Mouse (Mus musculus) layer of hippocampus, adult 9-11 months (tissue): ENCODE measurements at regions not wholly inside any gene's neighbourhood (a gene's known extent, or its start where the extent isn't known, plus 50 kb on each side); places are given as distances from the start of the nearest gene placed in this dataset.

Experiments used
- DNase-seq: peaks from one replicate; pipeline ENCODE4 v3.0.0; 2022

DNA sequence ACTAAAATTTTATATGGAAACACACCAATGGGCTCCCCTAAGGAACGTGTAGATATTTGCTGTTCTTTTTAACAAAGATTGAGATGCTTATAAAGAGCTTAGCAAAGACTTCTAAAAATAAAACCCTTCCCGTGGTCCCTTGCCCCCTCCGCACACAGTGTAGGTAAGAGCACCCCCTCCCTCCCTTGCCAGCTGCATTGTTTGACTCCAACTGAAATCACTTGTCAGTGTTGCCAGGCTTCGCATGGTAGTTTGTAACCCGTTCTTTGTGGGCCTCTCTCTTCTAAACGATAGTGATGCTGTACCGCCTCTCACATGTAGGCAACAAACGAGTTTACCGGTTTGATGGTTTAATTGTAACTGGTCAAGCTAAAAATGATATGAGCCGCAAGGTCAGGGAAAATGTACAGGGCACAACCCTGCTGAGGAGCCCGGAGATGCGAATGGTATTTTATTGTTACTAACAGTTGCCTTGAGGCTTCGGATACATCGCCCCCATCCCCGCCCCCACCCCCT is 246.0 kb downstream of the Ttll7 start:
- no peak for DNase-seq

DNA sequence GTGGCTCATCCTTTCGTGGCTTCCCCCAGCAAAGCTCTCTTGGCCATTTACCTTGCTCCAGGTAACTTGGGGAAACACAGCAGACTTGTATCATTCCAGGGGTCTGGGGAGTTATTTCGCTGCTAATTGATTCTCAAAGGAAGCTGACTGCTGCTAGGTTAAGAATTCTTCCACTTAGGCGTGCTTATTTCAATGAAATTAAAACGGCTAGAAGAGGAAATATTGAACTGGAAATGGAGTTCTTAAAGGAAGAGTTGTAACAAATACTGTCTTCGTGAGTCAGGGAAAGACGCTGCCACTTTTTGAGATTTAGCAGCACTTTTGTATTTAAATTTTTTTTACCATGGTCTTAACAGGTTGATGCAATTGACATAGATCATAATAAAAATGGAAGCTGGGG is 246.4 kb downstream of the Ttll7 start:
- DNase-seq, result no peak

DNA sequence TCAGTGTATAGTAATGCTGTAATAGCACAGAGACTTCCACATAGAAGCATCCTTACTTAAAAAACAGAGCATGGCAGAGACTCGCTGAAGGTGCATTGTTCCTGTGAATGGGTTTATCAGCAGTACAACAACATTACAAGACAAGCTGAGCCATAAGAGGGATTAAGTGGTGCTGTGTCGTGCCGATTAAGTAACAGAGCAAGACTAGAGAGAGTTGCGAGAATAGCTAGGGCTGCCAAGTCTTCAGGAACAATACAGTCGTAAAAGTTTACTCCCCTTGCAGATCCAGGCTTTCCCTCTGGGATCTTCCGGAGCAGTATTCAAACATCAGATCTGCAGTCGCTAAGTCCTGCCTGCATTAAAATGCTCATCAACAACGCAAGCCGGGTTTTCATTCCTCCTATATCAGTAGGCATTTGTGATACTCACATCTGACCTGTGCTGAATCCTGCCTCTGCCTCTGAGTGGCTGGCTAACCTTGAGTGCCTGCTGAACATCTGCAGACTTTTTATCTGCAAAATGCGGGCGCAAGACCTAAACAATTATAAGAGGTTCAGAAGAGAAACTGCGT is 247.1 kb downstream of the Ttll7 start:
- no peak for DNase-seq

DNA sequence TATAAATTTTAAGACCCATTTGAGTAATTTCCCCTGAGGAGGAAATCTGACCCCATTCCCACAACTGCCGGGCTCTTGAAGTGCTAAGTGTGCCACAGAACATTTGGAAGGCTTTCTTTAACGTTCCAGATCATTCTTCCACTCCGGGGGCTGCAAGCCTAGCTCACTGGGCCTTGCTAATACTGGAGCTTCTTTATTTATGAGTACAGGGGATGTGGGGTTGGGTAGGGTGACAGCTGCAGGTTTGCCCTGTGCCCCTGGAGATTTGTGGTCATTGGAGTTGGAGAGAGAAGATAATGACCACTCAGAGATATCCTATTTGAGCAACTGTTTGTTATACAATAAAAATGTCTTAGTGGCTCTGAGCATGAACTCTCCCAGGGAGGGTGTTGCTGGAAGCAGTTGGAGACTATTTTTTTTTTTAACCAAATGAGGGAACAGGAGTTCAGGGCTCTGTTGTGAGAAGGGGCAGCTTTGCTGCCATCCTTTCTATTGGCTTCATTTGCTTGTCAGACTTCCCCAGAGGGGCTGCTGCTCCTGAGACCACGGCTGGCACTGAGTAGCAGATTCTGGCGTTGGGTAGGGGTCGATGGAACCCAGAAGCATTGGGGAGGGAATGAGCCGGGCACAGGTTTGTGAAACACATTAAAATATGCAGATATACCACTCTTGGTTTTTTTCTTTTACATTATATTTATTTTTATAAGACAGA is 249.0 kb downstream of the Ttll7 start:
- no peak for DNase-seq

DNA sequence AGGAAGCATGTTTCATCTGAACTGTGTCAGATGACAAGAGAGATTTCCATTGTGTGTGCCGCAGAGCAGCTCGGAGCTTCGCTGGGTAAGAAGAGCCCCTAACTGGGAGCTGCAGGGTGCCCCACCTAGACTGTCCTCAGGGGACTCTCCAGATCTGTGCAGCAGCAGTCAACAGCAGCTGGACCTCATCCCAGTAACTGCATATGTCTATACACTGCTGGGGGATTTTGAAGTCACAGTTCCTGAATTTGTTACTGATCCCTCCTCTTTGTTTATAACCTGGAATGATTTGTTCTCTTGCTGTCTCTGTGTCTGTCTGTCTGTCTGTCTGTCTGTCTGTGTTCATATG is 249.6 kb downstream of the Ttll7 start:
- no peak for DNase-seq

DNA sequence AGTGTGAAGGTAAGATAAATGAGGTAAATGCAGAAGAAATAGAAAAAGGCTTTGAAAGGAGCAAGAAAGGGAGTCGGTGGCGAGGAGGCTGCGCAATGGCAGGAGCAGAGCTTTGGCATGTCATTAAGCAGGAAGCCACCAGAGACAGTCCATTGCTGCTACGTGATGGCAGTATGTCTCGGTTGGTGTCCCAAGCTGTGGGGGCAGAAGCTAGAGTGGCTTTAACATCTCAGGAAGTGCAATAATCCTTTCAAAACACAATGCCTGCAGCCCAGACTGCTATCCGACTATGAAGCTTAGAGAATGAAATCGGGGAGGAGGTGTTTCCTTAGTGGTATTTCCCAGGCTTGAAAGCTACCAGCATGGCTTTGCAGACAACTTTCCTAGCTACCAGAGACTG is 251.3 kb downstream of the Ttll7 start:
- DNase-seq, result no peak

DNA sequence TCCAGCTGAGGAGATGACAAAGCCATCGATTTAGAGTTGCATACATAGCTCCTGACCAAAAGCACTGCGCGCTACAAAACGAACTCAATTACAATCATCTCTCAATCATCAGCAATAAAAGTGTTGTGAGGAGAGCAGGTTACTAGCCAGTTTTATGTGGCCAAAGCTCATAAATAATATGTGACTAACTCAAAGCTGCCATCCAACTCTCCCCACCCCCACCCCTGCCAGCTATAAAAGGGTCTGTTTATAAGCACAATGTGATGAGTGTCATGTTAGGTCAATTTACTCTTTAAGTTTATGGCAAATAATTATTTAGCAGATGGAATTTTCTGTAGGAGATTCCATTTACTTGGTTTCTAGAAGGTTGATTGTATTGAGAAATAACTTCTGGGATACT is 265.4 kb downstream of the Ttll7 start:
- DNase-seq, result no peak

DNA sequence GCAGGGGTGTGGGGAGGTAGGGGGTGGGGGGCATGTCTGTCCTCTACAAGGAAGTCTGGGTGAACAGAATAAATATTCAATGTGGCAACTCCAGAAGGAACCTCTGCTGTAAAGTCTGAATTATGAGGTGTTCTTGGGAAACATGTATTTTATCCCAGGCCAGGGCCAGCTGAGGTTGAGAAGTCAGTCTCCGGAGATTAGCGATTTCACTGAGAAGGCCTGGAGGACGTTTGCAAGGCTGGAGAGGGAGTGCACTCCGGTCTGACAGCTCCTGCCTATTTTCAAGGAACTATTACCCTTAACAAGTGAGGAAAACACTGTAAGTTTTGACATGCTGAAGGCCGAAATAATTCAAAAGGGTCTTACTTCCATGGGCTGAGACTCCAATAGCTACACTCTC is 265.9 kb downstream of the Ttll7 start:
- DNase-seq, result no peak

DNA sequence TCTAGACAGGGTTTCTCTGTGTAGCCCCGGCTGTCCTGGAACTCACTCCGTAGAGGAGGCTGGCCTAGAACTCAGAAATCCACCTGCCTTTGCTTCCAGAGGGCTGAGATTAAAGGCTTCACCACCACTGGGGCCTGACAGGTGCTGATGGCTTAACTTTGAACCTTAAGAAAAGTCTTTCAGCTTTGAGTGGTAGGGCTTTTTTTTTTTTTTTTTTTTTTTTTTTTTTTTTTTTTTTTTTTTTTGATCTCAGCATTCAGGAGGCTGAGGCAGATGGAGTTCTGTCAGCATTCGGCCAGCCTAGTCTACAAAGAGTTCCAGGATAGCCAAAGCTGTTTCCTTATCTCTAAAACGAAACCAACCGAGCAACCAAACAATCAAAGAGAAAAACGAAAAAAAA is 266.5 kb downstream of the Ttll7 start:
- no peak for DNase-seq

DNA sequence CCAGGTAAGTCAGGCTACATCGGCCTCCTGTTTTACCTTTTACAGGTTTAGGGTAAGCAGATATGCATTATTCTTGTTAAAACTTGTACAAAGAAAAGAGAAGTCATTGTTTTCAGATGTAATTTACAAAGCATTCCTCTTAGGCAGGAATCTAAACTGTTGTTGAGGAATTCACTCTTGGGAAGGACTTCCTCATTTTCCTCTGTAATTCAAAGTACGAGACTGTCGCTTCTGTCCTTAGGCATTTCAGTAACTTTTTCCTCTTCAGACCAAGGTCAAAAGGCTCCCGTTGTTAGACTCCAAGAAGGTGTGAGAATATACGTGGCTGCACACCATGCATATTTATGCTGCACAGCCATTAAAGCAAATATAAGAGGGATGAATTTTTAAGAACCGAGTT is 269.7 kb downstream of the Ttll7 start:
- DNase-seq, result no peak

DNA sequence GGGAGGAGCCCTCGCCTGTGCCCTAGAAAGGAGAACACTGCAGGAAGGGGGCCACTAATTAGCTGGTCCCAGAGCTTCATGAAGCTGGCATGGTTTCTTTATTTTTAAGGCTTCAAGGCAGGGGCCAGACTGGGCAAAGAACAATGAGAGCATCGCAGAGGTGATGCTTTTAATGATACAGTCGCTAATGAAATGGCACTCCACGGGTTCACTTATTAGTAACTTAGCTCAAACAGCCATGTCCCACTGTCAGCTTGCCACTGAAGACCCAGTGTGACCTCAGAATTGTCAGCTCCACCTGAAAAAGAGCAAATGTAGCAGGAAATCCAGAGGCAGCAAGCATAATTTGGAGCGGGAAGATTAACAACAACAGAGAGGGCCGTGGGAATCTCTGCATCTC is 275.6 kb downstream of the Ttll7 start:
- no peak for DNase-seq

DNA sequence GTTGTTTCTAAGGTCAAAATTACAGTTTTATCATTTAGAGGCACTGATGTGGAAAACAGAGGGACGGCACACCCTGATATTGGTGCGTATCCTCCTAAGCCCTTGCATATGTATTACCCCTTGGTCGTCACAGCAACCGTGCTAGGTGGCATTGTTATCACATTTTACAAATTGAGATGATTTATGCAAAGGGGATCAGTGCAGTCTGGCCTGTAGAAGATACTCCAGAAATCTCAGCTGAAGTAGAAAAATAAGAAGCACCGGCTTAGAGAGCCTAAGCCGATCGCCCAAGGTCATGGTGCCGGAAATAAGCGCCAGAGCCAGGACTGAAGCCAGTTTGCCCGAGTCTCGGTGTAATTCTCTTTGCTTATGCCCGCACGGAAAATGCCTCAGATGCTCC is 280.7 kb downstream of the Ttll7 start:
- DNase-seq, result no peak

DNA sequence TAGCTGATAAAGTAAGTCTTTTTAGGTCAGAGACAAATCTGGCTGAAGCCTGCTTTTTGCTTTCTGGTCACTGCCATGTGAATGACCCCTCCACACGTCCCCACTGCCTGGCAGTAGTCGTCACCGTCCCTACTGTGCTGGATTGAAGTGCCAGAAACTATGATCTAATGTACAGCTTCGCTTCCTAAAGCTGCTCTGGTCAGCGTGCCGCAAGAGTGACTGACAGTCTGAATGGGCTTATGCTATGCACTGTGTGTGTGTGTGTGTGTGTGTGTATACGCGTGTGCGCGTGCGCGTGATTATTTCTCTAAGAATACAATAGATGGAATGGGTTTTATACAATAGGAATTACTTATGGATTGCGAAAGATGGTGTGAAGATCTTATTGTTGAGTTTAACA is 281.2 kb downstream of the Ttll7 start:
- no peak for DNase-seq

DNA sequence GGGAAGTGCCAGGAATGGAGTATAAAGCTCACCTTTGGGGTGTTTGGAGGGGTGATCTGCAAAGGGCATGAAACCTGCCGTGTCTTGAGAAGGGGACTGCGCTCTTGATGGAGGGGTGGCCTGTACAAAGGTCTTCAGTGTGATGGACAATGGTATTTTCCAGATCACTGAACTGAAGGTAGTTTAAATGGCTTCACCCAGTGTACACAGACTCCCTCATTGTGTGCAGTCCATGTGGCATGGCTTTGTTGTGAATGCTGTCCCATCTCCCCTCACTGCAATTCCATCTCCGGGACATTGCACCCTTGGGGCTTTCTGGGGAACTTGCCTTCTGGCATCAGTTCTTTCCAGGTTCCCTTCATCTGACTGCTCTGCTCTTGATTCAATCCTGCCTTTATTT is 288.2 kb downstream of the Ttll7 start:
- DNase-seq, result no peak

DNA sequence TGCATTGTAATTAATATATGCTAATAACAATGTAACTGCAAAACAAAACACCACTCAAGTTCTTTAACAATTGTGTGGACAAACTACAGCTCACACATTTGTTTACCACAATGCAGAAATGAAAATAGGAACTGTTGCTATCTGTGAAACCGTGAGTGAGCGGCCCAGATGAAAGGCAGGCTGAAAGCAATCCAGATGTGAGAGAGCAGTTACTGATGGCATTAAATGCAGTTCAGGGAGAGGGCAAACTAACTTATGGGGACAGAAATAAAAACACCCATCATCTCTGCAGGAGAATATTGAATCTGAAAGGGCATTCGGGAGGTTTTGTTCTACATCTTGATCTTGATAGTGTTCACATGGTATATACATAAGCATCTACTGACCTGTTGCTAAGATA is 301.3 kb downstream of the Ttll7 start:
- no peak for DNase-seq

DNA sequence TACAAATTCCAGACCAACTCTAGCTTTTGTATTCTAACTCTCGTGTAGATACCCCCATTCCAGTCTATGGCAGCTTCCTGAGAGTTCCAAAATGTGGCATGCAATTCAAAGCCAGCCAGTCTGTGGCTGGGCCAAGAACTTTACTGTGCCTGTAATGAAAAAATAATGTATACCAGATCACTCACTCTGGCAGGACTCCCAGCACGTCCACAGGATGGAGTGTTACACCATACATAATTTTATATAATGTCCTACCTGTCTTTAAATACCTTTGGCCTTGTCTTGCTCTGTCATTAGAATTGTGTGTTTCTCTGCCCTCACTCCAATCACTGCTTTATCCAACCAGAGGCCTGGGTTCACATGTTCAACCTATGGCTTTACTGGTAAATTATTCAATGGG is 301.8 kb downstream of the Ttll7 start:
- DNase-seq, result no peak

DNA sequence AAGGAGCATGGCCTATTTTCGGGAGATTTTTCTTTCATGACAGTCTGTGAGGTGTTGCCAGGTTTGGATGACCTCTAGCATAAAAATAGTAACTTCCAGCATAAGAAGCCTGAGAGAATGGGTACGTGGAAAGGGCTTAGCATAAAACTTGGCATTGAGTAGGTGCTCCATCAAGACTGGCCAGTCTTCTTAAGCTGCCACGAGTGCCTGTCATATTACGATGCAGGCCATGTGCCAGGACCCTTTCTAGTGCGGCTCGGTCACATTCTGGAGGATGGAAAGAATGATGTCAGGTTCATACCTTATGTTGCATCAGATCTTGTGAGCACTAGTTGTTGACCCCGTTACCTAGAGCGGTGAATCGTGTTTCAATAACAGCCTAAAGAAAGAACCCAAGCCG is 311.0 kb downstream of the Ttll7 start:
- no peak for DNase-seq

DNA sequence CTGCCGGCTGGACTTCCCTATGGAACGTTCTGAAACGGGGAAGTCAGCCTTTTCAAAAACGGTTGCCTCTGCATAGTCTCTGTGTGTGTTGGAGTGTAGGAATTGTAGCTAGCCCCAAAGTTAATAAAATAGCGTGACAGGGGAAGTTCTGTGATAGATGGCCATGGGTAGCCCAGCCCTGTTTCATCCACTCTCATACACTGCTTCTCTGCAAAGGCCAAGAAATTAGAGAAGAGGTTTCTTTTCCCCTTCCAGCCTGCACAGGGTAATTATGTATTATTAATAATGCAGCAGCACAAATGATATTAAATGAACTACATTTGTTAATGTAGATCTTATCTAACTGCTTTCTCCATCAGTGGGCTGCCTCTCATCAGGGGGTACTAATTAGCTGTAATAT is 311.4 kb downstream of the Ttll7 start:
- no peak for DNase-seq

DNA sequence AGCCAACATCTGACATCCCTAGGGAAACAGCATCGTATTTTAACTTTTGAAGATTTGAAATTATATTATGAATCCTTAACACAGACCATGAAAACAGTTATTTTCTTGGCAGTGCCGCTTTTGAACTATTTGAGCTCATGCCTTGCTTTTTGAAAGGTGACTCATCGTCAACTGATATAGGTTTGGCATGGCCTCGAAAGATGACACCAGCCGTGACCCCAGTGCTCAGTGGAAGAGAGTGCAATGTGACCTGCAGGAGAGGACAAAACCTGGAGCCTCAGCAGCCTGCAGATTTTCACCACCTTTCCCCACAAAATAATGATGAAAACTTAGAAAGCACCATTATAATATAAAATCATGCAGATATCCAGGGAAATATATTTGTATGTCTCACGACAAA is 312.8 kb downstream of the Ttll7 start:
- DNase-seq, result no peak

DNA sequence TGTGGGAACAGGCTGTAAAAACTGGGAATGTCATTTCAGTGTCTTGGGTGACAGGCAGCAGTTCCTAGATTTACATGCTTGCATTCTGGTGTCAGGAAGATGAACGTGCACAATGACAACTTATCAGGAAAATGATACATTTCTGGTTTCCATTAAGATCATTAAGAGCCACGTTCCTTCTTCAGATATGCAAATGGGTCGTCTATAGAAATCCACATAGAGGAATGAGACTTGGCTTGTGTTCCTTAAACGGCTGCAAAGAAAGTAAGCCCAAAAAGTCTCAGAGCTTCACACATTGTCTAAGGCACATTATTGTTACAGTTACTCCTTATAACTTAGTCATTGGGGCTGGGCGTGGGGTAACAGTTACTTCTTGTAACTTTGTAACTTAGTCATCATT is 314.4 kb downstream of the Ttll7 start:
- no peak for DNase-seq

DNA sequence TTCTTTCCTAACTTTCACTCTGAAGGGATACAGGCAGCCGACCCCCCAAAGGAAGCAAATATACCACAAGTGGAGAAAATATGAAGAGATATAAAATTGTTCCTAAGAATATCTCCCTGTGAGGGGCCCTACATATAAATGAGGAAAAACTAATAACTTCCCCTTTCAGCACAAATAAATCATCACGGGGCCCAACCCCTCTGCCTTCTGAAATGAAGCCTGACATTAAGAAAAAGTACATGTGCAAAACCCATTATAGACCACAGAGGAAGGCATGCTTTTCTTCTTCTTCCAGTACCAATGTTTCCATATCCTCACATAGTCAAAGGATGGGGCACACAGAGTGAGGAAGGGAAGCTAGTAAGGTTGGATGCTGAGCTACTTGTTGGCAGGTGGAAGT is 317.0 kb downstream of the Ttll7 start:
- no peak for DNase-seq

DNA sequence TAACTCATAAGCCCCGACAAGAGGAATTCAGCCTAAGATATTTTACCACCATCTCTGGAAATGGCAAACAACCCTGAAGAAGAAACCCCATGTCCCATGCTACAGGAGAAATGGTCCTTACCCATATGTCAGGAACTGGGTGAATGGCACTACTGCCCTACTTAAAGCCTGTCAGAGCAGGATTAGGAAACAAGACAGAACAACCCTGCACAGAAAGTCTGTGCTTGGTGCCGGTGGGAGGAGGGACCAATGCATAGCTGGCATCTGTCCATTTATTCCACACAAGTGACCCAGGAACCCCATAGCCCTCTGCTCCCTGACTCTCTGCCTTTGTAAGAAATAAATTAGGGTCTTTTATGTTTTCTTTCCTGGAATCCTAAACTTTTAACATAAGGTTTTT is 317.9 kb downstream of the Ttll7 start:
- DNase-seq, result no peak

DNA sequence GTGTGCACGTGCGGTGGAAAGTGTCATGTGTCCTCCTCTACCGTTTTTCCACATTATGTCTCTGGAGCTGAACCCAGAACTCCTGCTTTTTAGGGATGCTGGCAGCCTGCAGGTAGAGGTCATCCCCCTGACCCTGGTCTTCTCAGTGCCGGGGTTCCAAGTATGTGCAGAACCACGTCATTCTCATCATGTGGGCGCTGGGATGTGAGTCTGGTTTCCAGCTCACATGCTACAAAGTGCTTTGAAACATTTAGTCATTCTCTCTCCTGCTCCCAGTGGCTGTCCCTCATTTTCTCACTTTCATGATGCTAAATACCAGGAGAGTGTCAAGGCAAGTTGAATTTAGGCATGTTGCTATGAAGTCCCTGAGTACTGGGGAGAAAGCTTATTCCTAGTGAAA is 326.6 kb downstream of the Ttll7 start:
- DNase-seq, result no peak

DNA sequence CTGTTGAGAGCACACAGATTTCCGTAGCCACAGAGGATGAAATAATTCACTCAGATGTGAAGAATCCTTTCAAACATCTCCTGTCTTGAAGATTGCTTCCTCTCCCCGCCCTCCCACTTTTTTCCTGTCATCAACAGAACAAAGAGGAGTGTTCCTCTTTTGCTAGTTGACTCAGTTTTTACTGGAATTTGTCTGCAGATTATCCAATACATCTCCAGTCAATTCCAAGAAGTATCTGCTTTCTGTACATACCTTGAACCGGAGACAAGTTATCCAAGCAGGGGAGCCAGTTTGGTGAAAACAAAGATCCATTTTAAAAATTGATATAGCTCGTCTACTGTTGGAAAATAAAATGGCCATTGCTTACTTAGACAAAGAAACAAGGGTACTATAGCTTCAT is 328.5 kb downstream of the Ttll7 start:
- no peak for DNase-seq
